Mouse (Mus musculus) forebrain, embryonic 14.5 days (tissue): ENCODE data around the gene Chmp2b. TPM values are rescaled to one million over a fixed set of nuclear protein-coding genes. Genes with fewer than 3 reads are reported as not detected.

Experiments
- polyA plus RNA-seq: library from polyadenylated mRNA; unstranded; fragments of >200 nt; fragmentation: Nextera tagmentation; extraction: Ambion mirVana; gene quantifications from 2 replicates; pipeline ENCODE4 v1.2.1, GENCODE M21; 2014

Chmp2b gene
- polyA plus RNA-seq, 1 experiment from 2014 or later, result 48.8 TPM

Other genes starting within 250 kb of the Chmp2b start
- not detected in 2 replicates for gene Pou1f1, start 42.2 kb downstream of the Chmp2b start, polyA plus RNA-seq